Mouse (Mus musculus): ENCODE results near the gene Slit2.
A peak's percentile ranks its signal among the peaks of the same experiment; 100 is the strongest.

The Slit2 gene

GRCm38 (mm10) chr5:48050637-48051314, 67.8 kb downstream of the Slit2 start:
- DNase-seq (ENCODE audit: low read depth, low spot score), result no peak

- DNase-seq (ENCODE audit: low read depth, low spot score), result no peak
Observed at GRCm38 (mm10) chr5:48058612-48059011, 75.7 kb downstream of the Slit2 start.

- DNase-seq (ENCODE audit: low read depth, low spot score), result no peak
Observed at GRCm38 (mm10) chr5:48060715-48061114, 77.8 kb downstream of the Slit2 start.

GRCm38 (mm10) chr5:48078730-48079129, 95.8 kb downstream of the Slit2 start:
- no peak for DNase-seq (ENCODE audit: low read depth, low spot score)

GRCm38 (mm10) chr5:48081223-48081881, 98.4 kb downstream of the Slit2 start:
- DNase-seq (ENCODE audit: low read depth, low spot score), result no peak

GRCm38 (mm10) chr5:48113400-48113799, 130.5 kb downstream of the Slit2 start:
- no peak for DNase-seq (ENCODE audit: low read depth, low spot score)

GRCm38 (mm10) chr5:48114969-48115537, 132.1 kb downstream of the Slit2 start:
- DNase-seq (ENCODE audit: low read depth, low spot score), result no peak

GRCm38 (mm10) chr5:48122651-48123050, 139.7 kb downstream of the Slit2 start:
- no peak for DNase-seq (ENCODE audit: low read depth, low spot score)

GRCm38 (mm10) chr5:48125770-48126423, 143.0 kb downstream of the Slit2 start:
- DNase-seq (ENCODE audit: low read depth, low spot score), result no peak

GRCm38 (mm10) chr5:48129981-48130380, 147.0 kb downstream of the Slit2 start:
- DNase-seq (ENCODE audit: low read depth, low spot score), result no peak

- DNase-seq (ENCODE audit: low read depth, low spot score), result peak; percentile 11
Observed at GRCm38 (mm10) chr5:48136571-48136970, 153.6 kb downstream of the Slit2 start.

- DNase-seq (ENCODE audit: low read depth, low spot score), result no peak
Observed at GRCm38 (mm10) chr5:48138849-48139487, 156.0 kb downstream of the Slit2 start.

- no peak for DNase-seq (ENCODE audit: low read depth, low spot score)
Observed at GRCm38 (mm10) chr5:48139488-48139862, 156.5 kb downstream of the Slit2 start.

- DNase-seq (ENCODE audit: low read depth, low spot score), result no peak
Observed at GRCm38 (mm10) chr5:48146082-48146481, 163.1 kb downstream of the Slit2 start.

GRCm38 (mm10) chr5:48160829-48161228, 177.9 kb downstream of the Slit2 start:
- no peak for DNase-seq (ENCODE audit: low read depth, low spot score)

GRCm38 (mm10) chr5:48181646-48182302, 198.8 kb downstream of the Slit2 start:
- DNase-seq (ENCODE audit: low read depth, low spot score), result no peak

GRCm38 (mm10) chr5:48184358-48184757, 201.4 kb downstream of the Slit2 start:
- no peak for DNase-seq (ENCODE audit: low read depth, low spot score)

- DNase-seq (ENCODE audit: low read depth, low spot score), result no peak
Observed at GRCm38 (mm10) chr5:48187819-48188218, 204.9 kb downstream of the Slit2 start.

GRCm38 (mm10) chr5:48199380-48199779, 216.4 kb downstream of the Slit2 start:
- no peak for DNase-seq (ENCODE audit: low read depth, low spot score)

- DNase-seq (ENCODE audit: low read depth, low spot score), result no peak
Observed at GRCm38 (mm10) chr5:48215248-48215647, 232.3 kb downstream of the Slit2 start.

GRCm38 (mm10) chr5:48219624-48220155, 236.8 kb downstream of the Slit2 start:
- DNase-seq (ENCODE audit: low read depth, low spot score), result no peak

Data from retina, adult 2 months (tissue).